ENCODE assay signal across 22 mouse cellular contexts in the genomic region with DNA sequence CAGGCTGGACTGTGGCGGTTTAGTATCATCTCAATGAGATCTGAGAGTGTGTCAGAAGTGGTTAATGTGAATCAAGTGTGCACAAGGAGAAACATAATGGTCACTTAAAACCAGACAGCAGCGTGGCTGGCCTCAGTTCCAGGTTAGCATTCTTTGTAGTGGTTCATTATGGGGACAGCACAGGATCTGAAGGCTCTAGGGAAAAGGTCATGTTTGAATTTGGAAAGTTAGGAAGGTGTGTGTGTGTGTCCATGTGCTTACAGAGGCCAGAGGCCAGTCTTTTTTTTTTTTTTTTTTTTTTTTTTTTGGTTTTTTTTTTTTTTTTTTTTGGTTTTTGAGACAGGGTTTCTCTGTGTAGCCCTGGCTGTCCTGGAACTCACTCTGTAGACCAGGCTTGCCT. TPM values are rescaled to one million over a fixed set of nuclear protein-coding genes. Genes with fewer than 3 reads are reported as not detected.
A peak's percentile ranks its signal among the peaks of the same experiment; 100 is the strongest.
DNase-seq lines count a peak whose midpoint lies in the region; ATAC-seq and TF ChIP-seq lines count a peak whose summit lies in the region.
"Had no signal": no experiment of that assay in that cellular context is flagged by ENCODE, and none has a peak within 500 bp of the region (broad histone marks: within the 10 kb centered on the region; RNA-seq: fewer than 3 reads in every experiment).

No protein-coding gene starts in this region.

- TF ChIP-seq CTCF in liver, adult 2 months (IDR thresholded peaks at IDR 0.05; ENCODE audit: low read depth, low read length) = no peak
- TF ChIP-seq CTCF in liver, postnatal 0 days (IDR thresholded peaks at IDR 0.05; ENCODE audit: low read depth) = no peak

- TF ChIP-seq EP300 in liver, postnatal 0 days (IDR thresholded peaks at IDR 0.05; ENCODE audit: low read depth) = no peak

- peak; percentile 96 for DNase-seq in liver, adult 2 months (ENCODE audit: extremely low read depth, low read depth, low spot score)
- DNase-seq in liver = no peak
- no peak for DNase-seq in liver, embryonic 11.5 days (ENCODE audit: low spot score)
- no peak for DNase-seq in liver, postnatal 0 days
- DNase-seq: adrenal gland, adult 2 months; adrenal gland, adult 8-10 months; adrenal gland, postnatal 10 days; adrenal gland, postnatal 14 days; adrenal gland, postnatal 25 days; adrenal gland, postnatal 36 days; B cell, adult 2 months; cerebellum, adult 11 months; cerebellum, adult 11-12 months had no signal

- TF ChIP-seq POLR2A in liver, adult 2 months (IDR thresholded peaks at IDR 0.05; ENCODE audit: extremely low read depth, insufficient read depth, low read length) = no peak

- H3K27ac ChIP-seq in liver, adult 2 months (replicated peaks; ENCODE audit: insufficient read depth, low read depth, low read length) = no peak overlapping the region
- no peak overlapping the region for H3K27ac ChIP-seq in liver, embryonic 15.5 days (replicated peaks)
- no peak overlapping the region for H3K27ac ChIP-seq in liver, embryonic 12.5 days
- H3K27ac ChIP-seq in liver, embryonic 16.5 days (ENCODE audit: low read length) = no peak overlapping the region
- no peak overlapping the region for H3K27ac ChIP-seq in liver, embryonic 11.5 days (ENCODE audit: low read depth, low read length)
- no peak overlapping the region for H3K27ac ChIP-seq in liver, postnatal 0 days (ENCODE audit: low read depth)
- H3K27ac ChIP-seq in kidney, embryonic 14.5 days (ENCODE audit: low read depth, low read length) = no peak overlapping the region

- no peak overlapping the region for H3K4me2 ChIP-seq in liver, embryonic 15.5 days
- no peak overlapping the region for H3K4me2 ChIP-seq in liver, embryonic 12.5 days
- no peak overlapping the region for H3K4me2 ChIP-seq in liver, embryonic 16.5 days (ENCODE audit: low read depth, low read length)
- H3K4me2 ChIP-seq in liver, embryonic 11.5 days = no peak overlapping the region
- H3K4me2 ChIP-seq in liver, postnatal 0 days (ENCODE audit: low read depth, low read length) = no peak overlapping the region
- no peak overlapping the region for H3K4me2 ChIP-seq in kidney, embryonic 14.5 days (replicated peaks; ENCODE audit: low read depth, low read length)

- H3K4me3 ChIP-seq in liver, adult 2 months (ENCODE audit: insufficient read depth, low read depth, low read length) = no peak overlapping the region
- H3K4me3 ChIP-seq in liver, embryonic 15.5 days (replicated peaks) = no peak overlapping the region
- no peak overlapping the region for H3K4me3 ChIP-seq in liver, embryonic 12.5 days
- no peak overlapping the region for H3K4me3 ChIP-seq in liver, embryonic 16.5 days (ENCODE audit: low read depth, low read length)
- no peak overlapping the region for H3K4me3 ChIP-seq in liver, embryonic 11.5 days (ENCODE audit: low read depth, low read length)
- no peak overlapping the region for H3K4me3 ChIP-seq in liver, postnatal 0 days (ENCODE audit: low read depth, low read length)
- H3K4me3 ChIP-seq in kidney, embryonic 14.5 days (ENCODE audit: low read length) = no peak overlapping the region

- H3K9me3 ChIP-seq in liver, embryonic 15.5 days (replicated peaks) = no peaks in the 10 kb centered on the region
- no peaks in the 10 kb centered on the region for H3K9me3 ChIP-seq in liver, embryonic 12.5 days (replicated peaks)
- H3K9me3 ChIP-seq in liver, embryonic 16.5 days (replicated peaks; ENCODE audit: control insufficient read depth, low read length) = no peaks in the 10 kb centered on the region
- H3K9me3 ChIP-seq in liver, embryonic 11.5 days (ENCODE audit: control insufficient read depth, low read length) = no peaks in the 10 kb centered on the region
- no peaks in the 10 kb centered on the region for H3K9me3 ChIP-seq in liver, postnatal 0 days (ENCODE audit: low read length)
- no peaks in the 10 kb centered on the region for H3K9me3 ChIP-seq in kidney, embryonic 14.5 days (ENCODE audit: control insufficient read depth, low read length)
- H3K9me3 ChIP-seq: G1E had no signal

- H3K79me2 ChIP-seq in liver, adult 2 months (ENCODE audit: control insufficient read depth, insufficient read depth, low read length) = no peaks in the 10 kb centered on the region

- peaks cover 12% of the 10 kb centered on the region for H3K4me1 ChIP-seq in liver, adult 2 months (ENCODE audit: control insufficient read depth, insufficient read depth, low read length)
- no peaks in the 10 kb centered on the region for H3K4me1 ChIP-seq in liver, embryonic 15.5 days (replicated peaks)
- no peaks in the 10 kb centered on the region for H3K4me1 ChIP-seq in liver, embryonic 12.5 days
- H3K4me1 ChIP-seq in liver, embryonic 16.5 days (ENCODE audit: control insufficient read depth, low read depth, low read length) = no peaks in the 10 kb centered on the region
- H3K4me1 ChIP-seq in liver, embryonic 11.5 days (replicated peaks; ENCODE audit: control insufficient read depth, insufficient read depth, low read length) = no peaks in the 10 kb centered on the region
- H3K4me1 ChIP-seq in liver, postnatal 0 days (ENCODE audit: insufficient read depth) = no peaks in the 10 kb centered on the region; the same call in 1 of the 2 replicates
- H3K4me1 ChIP-seq in kidney, embryonic 14.5 days (ENCODE audit: control insufficient read depth, insufficient read depth, low read length) = no peaks in the 10 kb centered on the region

- 31% methylated on average over 2 of the region's 2 CpGs for WGBS in liver, adult 2 months
- WGBS in liver, embryonic 15.5 days (ENCODE audit: insufficient replicate concordance) = 51% methylated on average over 2 of the region's 2 CpGs
- WGBS in liver, embryonic 12.5 days (ENCODE audit: insufficient replicate concordance) = 58% methylated on average over 2 of the region's 2 CpGs
- whole genome bisulfite sequencing in liver, embryonic 16.5 days (ENCODE audit: insufficient replicate concordance) = 48% methylated on average over 2 of the region's 2 CpGs
- 74% methylated on average over 2 of the region's 2 CpGs for WGBS in liver, embryonic 11.5 days
- WGBS in liver, postnatal 0 days (ENCODE audit: insufficient replicate concordance) = 61% methylated on average over 2 of the region's 2 CpGs
- WGBS in kidney, embryonic 14.5 days = 90% methylated on average over 2 of the region's 2 CpGs

- H3K36me3 ChIP-seq in liver, adult 2 months (ENCODE audit: control insufficient read depth, insufficient read depth, low read length) = no peaks in the 10 kb centered on the region
- H3K36me3 ChIP-seq in liver, embryonic 15.5 days (replicated peaks) = no peaks in the 10 kb centered on the region
- H3K36me3 ChIP-seq in liver, embryonic 12.5 days = no peaks in the 10 kb centered on the region
- H3K36me3 ChIP-seq in liver, embryonic 16.5 days (ENCODE audit: control insufficient read depth, insufficient read depth) = no peaks in the 10 kb centered on the region
- H3K36me3 ChIP-seq in liver, embryonic 11.5 days (ENCODE audit: control insufficient read depth, insufficient read depth, low read length) = no peaks in the 10 kb centered on the region
- H3K36me3 ChIP-seq in liver, postnatal 0 days (replicated peaks; ENCODE audit: insufficient read depth, low read length) = no peaks in the 10 kb centered on the region
- no peaks in the 10 kb centered on the region for H3K36me3 ChIP-seq in kidney, embryonic 14.5 days (ENCODE audit: control insufficient read depth, insufficient read depth, low read length)
- H3K36me3 ChIP-seq: G1E had no signal

- no peaks in the 10 kb centered on the region for H3K27me3 ChIP-seq in liver, adult 2 months (ENCODE audit: control insufficient read depth, insufficient read depth, low read length)
- H3K27me3 ChIP-seq in liver, embryonic 15.5 days = no peaks in the 10 kb centered on the region
- no peaks in the 10 kb centered on the region for H3K27me3 ChIP-seq in liver, embryonic 12.5 days (replicated peaks)
- H3K27me3 ChIP-seq in liver, embryonic 16.5 days (ENCODE audit: control insufficient read depth, insufficient read depth, low read depth, low read length) = no peaks in the 10 kb centered on the region
- no peaks in the 10 kb centered on the region for H3K27me3 ChIP-seq in liver, embryonic 11.5 days (replicated peaks; ENCODE audit: control insufficient read depth, insufficient read depth, low read length)
- H3K27me3 ChIP-seq in liver, postnatal 0 days (ENCODE audit: insufficient read depth, low read length) = no peaks in the 10 kb centered on the region
- no peaks in the 10 kb centered on the region for H3K27me3 ChIP-seq in kidney, embryonic 14.5 days (ENCODE audit: control insufficient read depth, insufficient read depth, low read length)
- H3K27me3 ChIP-seq: CH12.LX had no signal

- ATAC-seq in liver, embryonic 15.5 days (ENCODE audit: insufficient read depth) = 0 out of 2 replicates have a peak, but pooled peaks have one; percentile 44
- no peak for ATAC-seq in liver, embryonic 12.5 days
- peak; percentile 77 for ATAC-seq in liver, embryonic 16.5 days (ENCODE audit: low read depth)
- no peak for ATAC-seq in liver, embryonic 11.5 days (replicated peaks; ENCODE audit: low FRiP score)
- ATAC-seq in liver, postnatal 0 days = peak; percentile 82
- no peak for ATAC-seq in kidney, embryonic 14.5 days (ENCODE audit: low FRiP score, low TSS enrichment)
- ATAC-seq: activated CD4-positive, CD25-positive, alpha-beta regulatory T cell, adult 4 months; CD4-positive, CD25-positive, alpha-beta regulatory T cell, adult 4 months; Patski had no signal

- no peak overlapping the region for H3K9ac ChIP-seq in liver, adult 2 months (ENCODE audit: low read depth, low read length)
- H3K9ac ChIP-seq in liver, embryonic 15.5 days = no peak overlapping the region
- H3K9ac ChIP-seq in liver, embryonic 12.5 days = no peak overlapping the region
- no peak overlapping the region for H3K9ac ChIP-seq in liver, embryonic 16.5 days (ENCODE audit: low read depth, low read length)
- no peak overlapping the region for H3K9ac ChIP-seq in liver, embryonic 11.5 days (ENCODE audit: low read depth, low read length)
- no peak overlapping the region for H3K9ac ChIP-seq in liver, postnatal 0 days (replicated peaks)
- H3K9ac ChIP-seq in kidney, embryonic 14.5 days (ENCODE audit: low read depth, low read length) = no peak overlapping the region

RNA-seq across cellular contexts. Expression of gene Glce, which starts 22.7 kb away (rescaled TPM):
- total RNA-seq in liver, adult 2 months (2014; rRNA removed) = 18.3 and 24.3 TPM in 2 replicates
- polyA plus RNA-seq in liver, adult 2 months (2012; rRNA removed) = 3.0 and 4.6 TPM in 2 replicates
- 4.8 and 6.5 TPM in 2 replicates for polyA plus RNA-seq in liver, embryonic 15.5 days (2015; fragmentation: Nextera tagmentation; extraction: Ambion mirVana)
- polyA plus RNA-seq in liver, embryonic 12.5 days (2016; fragmentation: Nextera tagmentation; extraction: Ambion mirVana) = 7.8 TPM in 2 replicates
- 5.8 and 6.0 TPM in 2 replicates for polyA plus RNA-seq in liver, embryonic 16.5 days (2015; fragmentation: Nextera tagmentation; extraction: Ambion mirVana)
- 13.5 and 13.6 TPM in 2 replicates for polyA plus RNA-seq in liver, embryonic 11.5 days (2014; fragmentation: Nextera tagmentation; extraction: Ambion mirVana)
- 4.6 and 5.4 TPM in 2 replicates for polyA plus RNA-seq in liver, postnatal 0 days (2015; fragmentation: Nextera tagmentation; extraction: Ambion mirVana)
- polyA plus RNA-seq in kidney, embryonic 14.5 days (2014; fragmentation: Nextera tagmentation; extraction: Ambion mirVana) = 9.3 and 25.3 TPM in 2 replicates

Comparison
In these comparisons a context has a peak if more than half of its experiments do, and no peak if none do; other contexts are left out.
1. ATAC-seq: peak in liver, embryonic 15.5 days (single experiment), liver, embryonic 16.5 days (single experiment) and liver, postnatal 0 days (single experiment); none in liver, embryonic 12.5 days (single experiment), liver, embryonic 11.5 days (single experiment) and kidney, embryonic 14.5 days (single experiment).